In the genomic region with DNA sequence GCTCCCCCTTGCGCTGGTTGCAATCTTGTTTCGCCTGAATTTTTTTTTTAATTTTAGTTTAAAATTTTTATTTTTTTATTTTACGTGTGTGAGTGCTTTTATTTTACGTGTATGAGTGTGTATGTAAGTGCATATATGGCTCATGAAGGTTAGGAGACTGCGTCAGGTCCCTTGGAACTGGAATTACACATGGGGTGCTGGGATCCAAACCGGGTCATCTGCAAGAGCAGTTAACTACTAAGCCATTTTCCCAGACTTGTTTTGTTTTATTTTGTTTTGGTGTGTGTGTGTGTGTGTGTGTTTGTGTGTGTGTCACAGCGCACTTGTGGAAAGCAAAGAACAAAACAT, we compare ENCODE assay signal across 7 mouse cellular contexts. TPM values are rescaled to one million over a fixed set of nuclear protein-coding genes. Genes with fewer than 3 reads are reported as not detected.
A peak's percentile ranks its signal among the peaks of the same experiment; 100 is the strongest.
DNase-seq lines count a peak whose midpoint lies in the region; ATAC-seq lines count a peak whose summit lies in the region.

No protein-coding gene starts in this region.

- ATAC-seq in megakaryocyte, adult 5-6 weeks (ENCODE audit: poor library complexity, severe bottlenecking) = no peak
- ATAC-seq in forebrain, embryonic 13.5 days = peak; percentile 26; the same call in 1 of the 2 replicates
- no peak for ATAC-seq in liver, embryonic 12.5 days
- ATAC-seq in stomach, embryonic 16.5 days (ENCODE audit: insufficient read depth, low FRiP score) = no peak

- H3K27me3 ChIP-seq in megakaryocyte, embryonic 14.5 days (replicated peaks) = no peaks in the 10 kb centered on the region
- H3K27me3 ChIP-seq in forebrain, embryonic 13.5 days = no peaks in the 10 kb centered on the region
- H3K27me3 ChIP-seq in liver, embryonic 12.5 days (replicated peaks) = no peaks in the 10 kb centered on the region
- no peaks in the 10 kb centered on the region for H3K27me3 ChIP-seq in stomach, embryonic 16.5 days (ENCODE audit: control insufficient read depth, insufficient read depth, low read length)

- H3K4me2 ChIP-seq in forebrain, embryonic 13.5 days = peak overlapping the region; percentile 84
- peak overlapping the region; percentile 96 for H3K4me2 ChIP-seq in liver, embryonic 12.5 days
- peak overlapping the region; percentile 97 for H3K4me2 ChIP-seq in stomach, embryonic 16.5 days (ENCODE audit: low read depth, low read length)

- WGBS in forebrain, embryonic 13.5 days = 38% methylated on average over 7 of the region's 7 CpGs
- WGBS in liver, embryonic 12.5 days (ENCODE audit: insufficient replicate concordance) = 29% methylated on average over 7 of the region's 7 CpGs
- 34% methylated on average over 7 of the region's 7 CpGs for WGBS in stomach, embryonic 16.5 days

- no peaks in the 10 kb centered on the region for H3K9me3 ChIP-seq in megakaryocyte, embryonic 14.5 days
- H3K9me3 ChIP-seq in forebrain, embryonic 13.5 days (replicated peaks) = no peaks in the 10 kb centered on the region
- no peaks in the 10 kb centered on the region for H3K9me3 ChIP-seq in liver, embryonic 12.5 days (replicated peaks)
- no peaks in the 10 kb centered on the region for H3K9me3 ChIP-seq in stomach, embryonic 16.5 days (replicated peaks; ENCODE audit: control insufficient read depth, low read length)

- no peak overlapping the region for H3K27ac ChIP-seq in forebrain, embryonic 13.5 days
- peak overlapping the region; percentile 75 for H3K27ac ChIP-seq in liver, embryonic 12.5 days
- H3K27ac ChIP-seq in stomach, embryonic 16.5 days (ENCODE audit: low read length) = no peak overlapping the region

- H3K9ac ChIP-seq in forebrain, embryonic 13.5 days = peak overlapping the region; percentile 84
- peak overlapping the region; percentile 63 for H3K9ac ChIP-seq in liver, embryonic 12.5 days
- peak overlapping the region; percentile 89 for H3K9ac ChIP-seq in stomach, embryonic 16.5 days (ENCODE audit: low read length)

- H3K4me3 ChIP-seq in megakaryocyte, embryonic 14.5 days (replicated peaks) = peak overlapping the region; percentile 99
- peak overlapping the region; percentile 81 for H3K4me3 ChIP-seq in forebrain, embryonic 13.5 days
- H3K4me3 ChIP-seq in liver, embryonic 12.5 days = peak overlapping the region; percentile 95
- peak overlapping the region; percentile 90 for H3K4me3 ChIP-seq in stomach, embryonic 16.5 days (replicated peaks; ENCODE audit: low read length)

- peaks cover 85% of the 10 kb centered on the region for H3K4me1 ChIP-seq in megakaryocyte, embryonic 14.5 days
- peaks cover 24% of the 10 kb centered on the region for H3K4me1 ChIP-seq in forebrain, embryonic 13.5 days
- H3K4me1 ChIP-seq in liver, embryonic 12.5 days = peaks cover 60% of the 10 kb centered on the region
- H3K4me1 ChIP-seq in stomach, embryonic 16.5 days (ENCODE audit: control insufficient read depth, insufficient read depth, low read length) = peaks cover 30% of the 10 kb centered on the region

- DNase-seq in natural killer cell, adult 2 months (ENCODE audit: low spot score in 2 of 2) = no peak
- DNase-seq in spleen, postnatal 36 days (ENCODE audit: low spot score in 2 of 2) = no peak

- peaks cover 23% of the 10 kb centered on the region for H3K36me3 ChIP-seq in megakaryocyte, embryonic 14.5 days (replicated peaks; ENCODE audit: low read length)
- H3K36me3 ChIP-seq in forebrain, embryonic 13.5 days (ENCODE audit: poor library complexity, severe bottlenecking) = peaks cover 9% of the 10 kb centered on the region
- peaks cover 15% of the 10 kb centered on the region for H3K36me3 ChIP-seq in liver, embryonic 12.5 days
- no peaks in the 10 kb centered on the region for H3K36me3 ChIP-seq in stomach, embryonic 16.5 days (ENCODE audit: control insufficient read depth, insufficient read depth, low read length)

RNA-seq across cellular contexts. Expression of a gene that starts 0.4 kb away (rescaled TPM):
- 36.8 and 55.0 TPM in 2 replicates for polyA plus RNA-seq in megakaryocyte, embryonic 14.5 days (2012; ENCODE audit: insufficient read depth, low replicate concordance)
- total RNA-seq in megakaryocyte, adult 5-6 weeks (2015) = 5.9 and 6.1 TPM in 2 replicates
- total RNA-seq in megakaryocyte, adult 5-6 weeks (2017) = 3.0 and 6.5 TPM in 2 replicates
- 40.7 and 46.2 TPM in 2 replicates for polyA plus RNA-seq in forebrain, embryonic 13.5 days (2015; fragmentation: Nextera tagmentation; extraction: Ambion mirVana)
- 62.7 and 64.0 TPM in 2 replicates for polyA plus RNA-seq in liver, embryonic 12.5 days (2016; fragmentation: Nextera tagmentation; extraction: Ambion mirVana)
- 31.9 and 32.2 TPM in 2 replicates for polyA plus RNA-seq in stomach, embryonic 16.5 days (2015; fragmentation: Nextera tagmentation; extraction: Ambion mirVana)

RNA-seq across cellular contexts. Expression of a gene that starts 31.8 kb away (rescaled TPM):
- polyA plus RNA-seq in megakaryocyte, embryonic 14.5 days (2012; ENCODE audit: insufficient read depth, low replicate concordance) = 15.3 and 15.9 TPM in 2 replicates
- 4.3 and 5.2 TPM in 2 replicates for total RNA-seq in megakaryocyte, adult 5-6 weeks (2015)
- 7.0 and 8.0 TPM in 2 replicates for total RNA-seq in megakaryocyte, adult 5-6 weeks (2017)
- 32.4 and 38.9 TPM in 2 replicates for polyA plus RNA-seq in forebrain, embryonic 13.5 days (2015; fragmentation: Nextera tagmentation; extraction: Ambion mirVana)
- 27.1 and 28.1 TPM in 2 replicates for polyA plus RNA-seq in liver, embryonic 12.5 days (2016; fragmentation: Nextera tagmentation; extraction: Ambion mirVana)
- polyA plus RNA-seq in stomach, embryonic 16.5 days (2015; fragmentation: Nextera tagmentation; extraction: Ambion mirVana) = 24.3 and 24.4 TPM in 2 replicates

RNA-seq across cellular contexts. Expression of a gene that starts 31.9 kb away (rescaled TPM):
- polyA plus RNA-seq in megakaryocyte, embryonic 14.5 days (2012; ENCODE audit: insufficient read depth, low replicate concordance) = 531 TPM in 2 replicates
- total RNA-seq in megakaryocyte, adult 5-6 weeks (2015) = 184 and 209 TPM in 2 replicates
- total RNA-seq in megakaryocyte, adult 5-6 weeks (2017) = 112 and 119 TPM in 2 replicates
- polyA plus RNA-seq in forebrain, embryonic 13.5 days (2015; fragmentation: Nextera tagmentation; extraction: Ambion mirVana) = 12.2 and 14.7 TPM in 2 replicates
- 186 and 192 TPM in 2 replicates for polyA plus RNA-seq in liver, embryonic 12.5 days (2016; fragmentation: Nextera tagmentation; extraction: Ambion mirVana)
- 116 and 132 TPM in 2 replicates for polyA plus RNA-seq in stomach, embryonic 16.5 days (2015; fragmentation: Nextera tagmentation; extraction: Ambion mirVana)
